Mouse (Mus musculus): ENCODE results near the gene Ccdc148. TPM values are rescaled to one million over a fixed set of nuclear protein-coding genes. Genes with fewer than 3 reads are reported as not detected.

Ccdc148 gene
- total and polyA plus RNA-seq, 3 experiments = not detected

- TF ChIP-seq MYC (IDR thresholded peaks at IDR 0.05; ENCODE audit: low read depth, low read length) (no peak), CTCF (IDR thresholded peaks at IDR 0.05 in 2 of 3, conservative IDR thresholded peaks at IDR 0.05 in 1 of 3; ENCODE audit: control insufficient read depth in 1 of 3, insufficient read depth in 1 of 3, low read depth in 2 of 3, low read length in 3 of 3, poor library complexity in 1 of 3, severe bottlenecking in 1 of 3) (no peak), NRF1 (IDR thresholded peaks at IDR 0.05; ENCODE audit: insufficient read depth, low read depth, low read length, poor library complexity, severe bottlenecking) (no peak), EP300 (IDR thresholded peaks at IDR 0.05; ENCODE audit: low read depth in 1 of 2, low read length in 2 of 2) (no peak), USF2 (IDR thresholded peaks at IDR 0.05; ENCODE audit: borderline replicate concordance in 1 of 2, insufficient read depth in 1 of 2, low read depth in 1 of 2, low read length in 2 of 2) (no peak)
Measured at GRCm38 (mm10) chr2:59202930-59203329, 42.4 kb upstream of the Ccdc148 start (continued).

DNA sequence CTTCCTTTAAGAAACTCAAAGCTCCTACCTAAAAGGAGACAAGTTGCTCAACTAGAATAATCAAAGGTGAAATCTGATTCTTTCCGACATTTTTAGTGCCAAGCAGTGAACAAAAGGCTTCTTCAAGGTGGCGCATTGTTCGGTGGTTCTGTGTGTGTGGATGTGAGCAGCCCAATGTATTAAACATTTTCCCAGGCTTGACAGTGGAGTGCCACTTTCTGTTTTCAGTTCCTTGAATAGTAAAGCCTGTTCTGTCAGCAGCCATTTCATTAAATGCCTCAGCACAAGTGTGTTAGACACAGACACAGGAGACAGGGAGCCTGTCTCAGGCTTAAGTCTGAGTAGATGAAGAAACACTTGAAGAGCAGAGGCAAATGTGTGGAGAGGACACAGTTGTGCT lies 40.0 kb upstream of the Ccdc148 start:
- no peaks in the 10 kb centered on the region for H3K79me2 ChIP-seq (ENCODE audit: control insufficient read depth, insufficient read depth, low read length, poor library complexity)
- H3K27ac ChIP-seq (ENCODE audit: control insufficient read depth, low read depth, low read length) = no peak overlapping the region
- H3K9ac ChIP-seq (ENCODE audit: control insufficient read depth, low read depth, low read length, poor library complexity, severe bottlenecking) = no peak overlapping the region
- no peaks in the 10 kb centered on the region for H3K27me3 ChIP-seq (ENCODE audit: control insufficient read depth in 1 of 2, insufficient read depth in 2 of 2, low read length in 2 of 2)
- TF ChIP-seq E2F4 (IDR thresholded peaks at IDR 0.05; ENCODE audit: borderline replicate concordance, low read depth, low read length) (no peak), NELFE (IDR thresholded peaks at IDR 0.05; ENCODE audit: low read depth, low read length) (no peak), CHD1 (IDR thresholded peaks at IDR 0.05; ENCODE audit: low read depth, low read length) (no peak), BHLHE40 (IDR thresholded peaks at IDR 0.05; ENCODE audit: borderline replicate concordance, low read depth, low read length) (no peak), USF1 (IDR thresholded peaks at IDR 0.05; ENCODE audit: low read depth, low read length) (no peak), SIN3A (IDR thresholded peaks at IDR 0.05; ENCODE audit: low read length) (no peak), ZMIZ1 (IDR thresholded peaks at IDR 0.05; ENCODE audit: low read depth, low read length) (no peak), MAZ (IDR thresholded peaks at IDR 0.05; ENCODE audit: low read depth, low read length) (no peak), ZKSCAN1 (IDR thresholded peaks at IDR 0.05; ENCODE audit: low read depth, low read length) (no peak), USF2 (IDR thresholded peaks at IDR 0.05; ENCODE audit: borderline replicate concordance in 1 of 2, insufficient read depth in 1 of 2, low read depth in 1 of 2, low read length in 2 of 2) (no peak), MXI1 (IDR thresholded peaks at IDR 0.05; ENCODE audit: low read depth, low read length) (no peak), TAL1 (IDR thresholded peaks at IDR 0.05; ENCODE audit: low read length) (no peak), RCOR1 (IDR thresholded peaks at IDR 0.05; ENCODE audit: low read depth, low read length) (no peak), TCF12 (IDR thresholded peaks at IDR 0.05; ENCODE audit: low read depth, low read length) (no peak), EP300 (IDR thresholded peaks at IDR 0.05; ENCODE audit: low read depth in 1 of 2, low read length in 2 of 2) (no peak), ELF1 (IDR thresholded peaks at IDR 0.05; ENCODE audit: low read depth, low read length) (no peak), ETS1 (IDR thresholded peaks at IDR 0.05; ENCODE audit: low read depth, low read length) (no peak)
- H3K4me1 ChIP-seq (ENCODE audit: control insufficient read depth in 1 of 2, insufficient read depth in 2 of 2, low read length in 2 of 2) = no peaks in the 10 kb centered on the region
- no peak overlapping the region for H3K4me3 ChIP-seq (ENCODE audit: control insufficient read depth in 1 of 2, insufficient read depth in 1 of 2, low read depth in 2 of 2, low read length in 2 of 2)
- no peak for DNase-seq (ENCODE audit: low read depth, low spot score)
- H3K36me3 ChIP-seq (ENCODE audit: control insufficient read depth in 1 of 2, insufficient read depth in 2 of 2, low read length in 2 of 2) = no peaks in the 10 kb centered on the region
- H3K9me3 ChIP-seq (replicated peaks; ENCODE audit: insufficient read depth, low read length) = no peaks in the 10 kb centered on the region

Measured in MEL (cell line).